Mouse (Mus musculus): ENCODE data around the gene Stab2. TPM values are rescaled to one million over a fixed set of nuclear protein-coding genes. Genes with fewer than 3 reads are reported as not detected.
A peak's percentile ranks its signal among the peaks of the same experiment; 100 is the strongest.

The Stab2 gene
- polyA plus RNA-seq, 1 experiment = 9.3 TPM

- Histone ChIP-seq H3K4me1 (ENCODE audit: control insufficient read depth, insufficient read depth, low read length) (no peaks in the 10 kb centered on the region), H3K27ac (ENCODE audit: control insufficient read depth, insufficient read depth, low read depth, low read length, poor library complexity) (no peak overlapping the region), H3K4me3 (replicated peaks; ENCODE audit: control insufficient read depth, low read depth, low read length) (no peak overlapping the region)
- TF ChIP-seq POLR2A (IDR thresholded peaks at IDR 0.05; ENCODE audit: borderline replicate concordance, control insufficient read depth, low read depth, low read length) (no peak), CTCF (IDR thresholded peaks at IDR 0.05; ENCODE audit: control insufficient read depth, insufficient read depth, low read length) (no peak)
- 67% methylated on average over 6 of the region's 6 CpGs for WGBS
Observed at GRCm38 (mm10) chr10:87039340-87039739, 31.5 kb upstream of the Stab2 start.

DNA sequence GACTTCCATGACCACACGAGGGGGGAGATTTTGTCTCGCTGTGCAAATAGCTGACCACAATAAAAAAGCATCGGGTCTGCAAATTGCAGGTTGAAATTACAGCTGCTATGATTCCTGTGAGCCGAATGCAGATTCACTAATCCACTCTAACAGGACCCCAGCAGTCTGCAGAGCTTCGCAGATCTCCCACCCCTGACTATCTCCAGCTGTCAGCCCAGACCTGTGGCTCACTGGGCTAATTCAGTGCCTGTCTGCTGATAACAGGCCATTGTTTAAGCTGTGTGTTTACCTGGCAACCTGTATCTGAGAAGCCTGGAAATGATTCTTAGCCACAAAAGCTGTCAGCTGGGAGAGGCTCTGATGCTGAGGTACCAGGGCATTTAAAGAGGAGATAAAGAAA lies 29.2 kb upstream of the Stab2 start:
- H3K4me1 ChIP-seq (ENCODE audit: control insufficient read depth, insufficient read depth, low read length) = no peaks in the 10 kb centered on the region
- WGBS = 54% methylated on average over 5 of the region's 5 CpGs
- H3K4me3 ChIP-seq (replicated peaks; ENCODE audit: control insufficient read depth, low read depth, low read length) = no peak overlapping the region
- H3K27ac ChIP-seq (ENCODE audit: control insufficient read depth, insufficient read depth, low read depth, low read length, poor library complexity) = no peak overlapping the region
- TF ChIP-seq POLR2A (IDR thresholded peaks at IDR 0.05; ENCODE audit: borderline replicate concordance, control insufficient read depth, low read depth, low read length) (no peak), CTCF (IDR thresholded peaks at IDR 0.05; ENCODE audit: control insufficient read depth, insufficient read depth, low read length) (no peak)

GRCm38 (mm10) chr10:87036271-87036703 lies 28.5 kb upstream of the Stab2 start:
- TF ChIP-seq POLR2A (IDR thresholded peaks at IDR 0.05; ENCODE audit: borderline replicate concordance, control insufficient read depth, low read depth, low read length) = no peak
- no peak for TF ChIP-seq CTCF (IDR thresholded peaks at IDR 0.05; ENCODE audit: control insufficient read depth, insufficient read depth, low read length)
- Histone ChIP-seq H3K4me3 (replicated peaks; ENCODE audit: control insufficient read depth, low read depth, low read length) (no peak overlapping the region), H3K4me1 (ENCODE audit: control insufficient read depth, insufficient read depth, low read length) (no peaks in the 10 kb centered on the region), H3K27ac (ENCODE audit: control insufficient read depth, insufficient read depth, low read depth, low read length, poor library complexity) (no peak overlapping the region)
- 90% methylated on average over 14 of the region's 14 CpGs for WGBS

DNA sequence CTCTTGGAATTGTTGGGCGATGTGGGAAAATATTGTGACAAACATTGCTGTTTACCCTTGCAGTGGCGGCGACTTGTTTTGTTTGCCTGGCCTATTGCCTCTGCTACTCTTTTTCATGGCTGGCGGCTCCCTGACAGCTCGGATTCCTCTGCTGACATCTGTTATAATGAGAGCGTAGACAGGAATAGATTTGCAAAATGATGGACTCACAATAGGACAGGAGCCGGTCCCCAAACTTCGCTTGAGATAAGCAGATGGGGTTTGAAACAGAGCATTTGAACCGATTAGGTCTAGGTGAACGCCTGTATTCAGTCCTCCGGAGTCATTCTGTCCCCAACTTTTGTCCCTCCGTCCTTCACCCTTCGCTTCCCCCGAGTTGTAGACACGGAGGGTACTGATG lies 28.0 kb upstream of the Stab2 start:
- Histone ChIP-seq H3K27ac (ENCODE audit: control insufficient read depth, insufficient read depth, low read depth, low read length, poor library complexity) (no peak overlapping the region), H3K4me1 (ENCODE audit: control insufficient read depth, insufficient read depth, low read length) (no peaks in the 10 kb centered on the region), H3K4me3 (replicated peaks; ENCODE audit: control insufficient read depth, low read depth, low read length) (no peak overlapping the region)
- TF ChIP-seq CTCF (IDR thresholded peaks at IDR 0.05; ENCODE audit: control insufficient read depth, insufficient read depth, low read length) (no peak), POLR2A (IDR thresholded peaks at IDR 0.05; ENCODE audit: borderline replicate concordance, control insufficient read depth, low read depth, low read length) (no peak)
- WGBS = 86% methylated on average over 15 of the region's 15 CpGs

DNA sequence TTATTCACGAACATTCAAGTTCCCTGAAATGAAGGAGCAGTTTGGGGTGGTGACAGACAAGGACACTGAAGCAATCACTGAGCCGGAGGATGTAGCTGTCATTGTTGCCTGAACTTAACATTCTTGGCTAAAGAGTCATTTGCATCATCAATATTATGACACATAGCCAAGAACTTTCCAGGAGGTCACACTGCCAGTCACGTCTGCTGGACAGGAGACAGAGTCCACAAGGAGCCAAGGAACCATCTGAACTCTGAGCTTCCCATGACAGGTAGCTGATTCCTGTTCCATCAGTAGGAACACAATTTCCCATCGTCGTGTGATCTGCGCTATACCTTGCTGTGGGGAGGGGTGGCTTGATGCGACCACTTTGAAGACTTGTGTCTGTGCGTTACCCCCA lies 24.9 kb upstream of the Stab2 start:
- WGBS = 79% methylated on average over 8 of the region's 8 CpGs
- Histone ChIP-seq H3K4me1 (ENCODE audit: control insufficient read depth, insufficient read depth, low read length) (no peaks in the 10 kb centered on the region), H3K27ac (ENCODE audit: control insufficient read depth, insufficient read depth, low read depth, low read length, poor library complexity) (no peak overlapping the region), H3K4me3 (replicated peaks; ENCODE audit: control insufficient read depth, low read depth, low read length) (no peak overlapping the region)
- no peak for TF ChIP-seq CTCF (IDR thresholded peaks at IDR 0.05; ENCODE audit: control insufficient read depth, insufficient read depth, low read length)
- TF ChIP-seq POLR2A (IDR thresholded peaks at IDR 0.05; ENCODE audit: borderline replicate concordance, control insufficient read depth, low read depth, low read length) = no peak

- Histone ChIP-seq H3K4me3 (replicated peaks; ENCODE audit: control insufficient read depth, low read depth, low read length) (no peak overlapping the region), H3K4me1 (ENCODE audit: control insufficient read depth, insufficient read depth, low read length) (no peaks in the 10 kb centered on the region), H3K27ac (ENCODE audit: control insufficient read depth, insufficient read depth, low read depth, low read length, poor library complexity) (no peak overlapping the region)
- 1% methylated on average over 9 of the region's 10 CpGs for WGBS
- peak; percentile 92 for TF ChIP-seq CTCF (IDR thresholded peaks at IDR 0.05; ENCODE audit: control insufficient read depth, insufficient read depth, low read length)
- TF ChIP-seq POLR2A (IDR thresholded peaks at IDR 0.05; ENCODE audit: borderline replicate concordance, control insufficient read depth, low read depth, low read length) = no peak
Observed at GRCm38 (mm10) chr10:87024884-87025283, 17.1 kb upstream of the Stab2 start.

GRCm38 (mm10) chr10:87020711-87021110 lies 12.9 kb upstream of the Stab2 start:
- 57% methylated on average over 16 of the region's 16 CpGs for WGBS
- H3K4me1 ChIP-seq (ENCODE audit: control insufficient read depth, insufficient read depth, low read length) = no peaks in the 10 kb centered on the region
- no peak overlapping the region for H3K4me3 ChIP-seq (replicated peaks; ENCODE audit: control insufficient read depth, low read depth, low read length)
- H3K27ac ChIP-seq (ENCODE audit: control insufficient read depth, insufficient read depth, low read depth, low read length, poor library complexity) = no peak overlapping the region
- no peak for TF ChIP-seq CTCF (IDR thresholded peaks at IDR 0.05; ENCODE audit: control insufficient read depth, insufficient read depth, low read length)
- no peak for TF ChIP-seq POLR2A (IDR thresholded peaks at IDR 0.05; ENCODE audit: borderline replicate concordance, control insufficient read depth, low read depth, low read length)

DNA sequence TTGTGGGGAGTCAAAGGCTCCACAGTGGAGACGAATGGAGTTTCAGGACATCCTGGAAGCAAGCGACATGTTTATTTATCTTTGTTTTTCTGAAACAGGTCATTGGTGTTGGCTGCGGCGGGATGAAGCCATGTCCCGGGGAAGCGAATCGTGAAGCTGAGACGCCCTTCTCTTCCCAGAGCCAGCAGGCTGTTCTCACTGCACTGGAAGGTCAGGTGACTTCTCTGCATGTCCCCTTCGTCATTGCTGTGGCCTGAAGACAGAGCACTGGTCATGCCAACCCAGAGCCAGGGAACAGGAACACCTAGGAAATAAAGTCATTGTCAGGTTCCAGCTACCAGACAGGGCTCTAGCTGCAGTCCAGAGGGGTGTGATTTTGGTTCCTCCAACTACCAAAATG lies 11.1 kb upstream of the Stab2 start:
- no peak for TF ChIP-seq CTCF (IDR thresholded peaks at IDR 0.05; ENCODE audit: control insufficient read depth, insufficient read depth, low read length)
- no peak for TF ChIP-seq POLR2A (IDR thresholded peaks at IDR 0.05; ENCODE audit: borderline replicate concordance, control insufficient read depth, low read depth, low read length)
- 72% methylated on average over 9 of the region's 9 CpGs for WGBS
- no peak overlapping the region for H3K27ac ChIP-seq (ENCODE audit: control insufficient read depth, insufficient read depth, low read depth, low read length, poor library complexity)
- H3K4me3 ChIP-seq (replicated peaks; ENCODE audit: control insufficient read depth, low read depth, low read length) = no peak overlapping the region
- no peaks in the 10 kb centered on the region for H3K4me1 ChIP-seq (ENCODE audit: control insufficient read depth, insufficient read depth, low read length)

DNA sequence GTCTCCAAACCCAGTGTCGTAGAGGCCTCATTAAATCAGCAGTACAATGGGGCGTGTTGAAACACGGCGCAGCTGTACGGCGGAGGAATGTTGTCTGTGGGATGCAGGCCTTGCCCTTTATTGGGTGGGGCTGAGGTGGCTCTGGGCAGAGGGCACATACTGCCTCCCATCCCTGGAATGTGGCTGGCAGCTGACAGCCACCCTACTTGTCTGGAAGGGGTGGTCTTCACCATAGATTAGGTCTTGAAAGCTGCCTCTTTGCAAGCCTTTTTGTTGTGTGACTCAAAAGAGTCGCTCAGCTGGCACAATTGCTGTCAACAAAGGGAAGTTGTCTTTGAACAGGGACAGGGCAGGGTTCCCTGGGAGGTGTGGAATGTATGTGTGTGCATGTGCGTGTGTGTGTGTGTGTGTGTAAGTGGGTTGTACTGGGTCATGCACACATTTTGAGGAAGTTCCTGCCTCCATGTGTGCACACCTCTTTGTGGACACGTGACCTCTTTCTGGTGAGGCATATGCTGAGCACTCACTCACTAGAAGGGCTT lies 8.4 kb upstream of the Stab2 start:
- WGBS = 68% methylated on average over 9 of the region's 9 CpGs
- TF ChIP-seq CTCF (IDR thresholded peaks at IDR 0.05; ENCODE audit: control insufficient read depth, insufficient read depth, low read length) (no peak), POLR2A (IDR thresholded peaks at IDR 0.05; ENCODE audit: borderline replicate concordance, control insufficient read depth, low read depth, low read length) (no peak)
- no peak overlapping the region for H3K27ac ChIP-seq (ENCODE audit: control insufficient read depth, insufficient read depth, low read depth, low read length, poor library complexity)
- no peaks in the 10 kb centered on the region for H3K4me1 ChIP-seq (ENCODE audit: control insufficient read depth, insufficient read depth, low read length)
- no peak overlapping the region for H3K4me3 ChIP-seq (replicated peaks; ENCODE audit: control insufficient read depth, low read depth, low read length)

Data from bone marrow, adult 2 months (tissue).